Mouse (Mus musculus) MEL (cell line): ENCODE results near the gene Mynn.

ENCODE experiments used
- CHD1 ChIP-seq: IDR thresholded peaks from 2 replicates; pipeline ENCODE4 v1.6.1; 2012; ENCODE audit warnings: low read depth, mild to moderate bottlenecking, inconsistent platforms, low read length, improper control_type of control experiment
- E2F4 ChIP-seq: IDR thresholded peaks from 2 replicates; pipeline ENCODE4 v1.6.1; 2011; ENCODE audit warnings: low read depth, low read length, improper control_type of control experiment, borderline replicate concordance
- HCFC1 ChIP-seq: IDR thresholded peaks from 2 replicates; pipeline ENCODE4 v1.6.1; 2012; ENCODE audit warnings: low read depth, mild to moderate bottlenecking, inconsistent platforms, low read length, improper control_type of control experiment, moderate library complexity
- KAT2A ChIP-seq: conservative IDR thresholded peaks from 2 replicates; pipeline ENCODE4 v1.6.1; 2012; ENCODE audit warnings: low read depth, low read length, improper control_type of control experiment, inconsistent platforms
- MAX ChIP-seq: IDR thresholded peaks from 2 replicates; pipeline ENCODE4 v1.6.1; 2011; ENCODE audit warnings: low read length, improper control_type of control experiment
- POLR2A ChIP-seq, 2 experiments: IDR thresholded peaks; 2 replicates each; pipeline ENCODE4 v1.6.1; 2011 to 2012; ENCODE audit warnings: low read length in 2 of 2, mild to moderate bottlenecking in 2 of 2, control low read depth in 1 of 2, improper control_type of control experiment in 1 of 2, low read depth in 1 of 2, moderate library complexity in 1 of 2; ENCODE audit not compliant: control insufficient read depth in 1 of 2, insufficient read depth in 1 of 2, poor library complexity in 1 of 2
- RCOR1 ChIP-seq: IDR thresholded peaks from 2 replicates; pipeline ENCODE4 v1.6.1; 2012; ENCODE audit warnings: low read depth, mild to moderate bottlenecking, inconsistent platforms, low read length, improper control_type of control experiment
- TAL1 ChIP-seq: IDR thresholded peaks from 2 replicates; pipeline ENCODE4 v1.6.1; 2012; ENCODE audit warnings: mild to moderate bottlenecking, inconsistent platforms, low read length, moderate library complexity, mixed read lengths
- TBP ChIP-seq: IDR thresholded peaks from 2 replicates; pipeline ENCODE4 v1.8.0; 2011; ENCODE audit warnings: low read depth, low read length, improper control_type of control experiment
- USF1 ChIP-seq: IDR thresholded peaks from 2 replicates; pipeline ENCODE4 v1.6.1; 2014; ENCODE audit warnings: low read depth, mild to moderate bottlenecking, inconsistent platforms, low read length, improper control_type of control experiment, moderate library complexity
- ZKSCAN1 ChIP-seq: IDR thresholded peaks from 2 replicates; pipeline ENCODE4 v1.6.1; 2012; ENCODE audit warnings: low read depth, mild to moderate bottlenecking, inconsistent platforms, low read length, improper control_type of control experiment, moderate library complexity

- TF ChIP-seq TAL1 (no peak), POLR2A (IDR thresholded peaks at IDR 0.05; ENCODE audit: control insufficient read depth in 1 of 2, insufficient read depth in 1 of 2, low read depth in 1 of 2, low read length in 2 of 2, poor library complexity in 1 of 2) (no peak), TBP (no peak), RCOR1 (no peak; the same call in 1 of the 2 replicates), CHD1 (no peak), E2F4 (peak; percentile 64; the same call in 1 of the 2 replicates), ZKSCAN1 (no peak), KAT2A (no peak), USF1 (no peak), HCFC1 (no peak), MAX (peak; percentile 91)
Observed at GRCm38 (mm10) chr3:30600717-30601116, 1.1 kb upstream of the Mynn start.
